Mouse (Mus musculus): ENCODE data around the gene Mvp.

Gene Mvp

DNA sequence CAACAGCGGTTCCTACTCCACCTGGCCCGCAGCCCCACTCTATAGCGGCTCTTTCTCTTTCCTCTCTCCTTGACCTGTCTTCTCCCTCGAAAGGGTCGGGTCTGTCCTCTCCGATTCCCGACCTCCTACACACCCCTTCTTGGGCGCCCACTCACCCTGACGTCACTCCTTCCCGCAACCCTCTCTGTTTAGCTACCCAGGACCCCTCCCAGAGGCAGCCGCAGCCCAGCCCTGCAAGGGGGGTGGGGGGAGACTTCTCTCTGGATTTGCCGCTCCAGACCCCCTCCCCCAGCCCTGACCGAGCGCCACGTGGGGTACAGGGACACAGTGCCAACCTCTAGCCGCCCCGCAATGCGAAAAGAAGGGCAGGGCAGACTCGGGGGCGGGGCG is 65.0 kb downstream of the Mvp start, which contains the start of gene Asphd1:
Asphd1 (minus strand) TSS at position 180 of the 390 bp plus-strand sequence.
- DNase-seq: peak; percentile 80

DNA sequence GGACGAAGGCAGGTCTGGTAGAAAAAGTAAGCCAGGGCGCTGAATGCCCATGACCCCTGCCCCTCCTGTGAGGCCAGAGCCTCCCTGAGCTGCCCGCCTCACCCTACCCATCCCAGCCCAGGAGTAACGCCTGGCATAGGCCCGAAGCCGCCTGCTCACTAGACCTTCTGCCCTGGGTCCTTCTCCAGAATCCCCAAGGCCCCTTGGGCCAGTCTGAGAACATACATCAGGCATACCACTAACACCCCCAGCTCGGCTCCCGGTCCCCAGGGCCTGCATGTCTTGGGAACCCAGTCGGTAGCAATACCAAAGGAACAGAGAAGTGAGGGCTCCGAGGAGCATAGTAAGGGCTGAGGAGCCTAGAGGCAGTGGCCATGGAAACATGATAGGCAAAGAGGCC is 65.8 kb downstream of the Mvp start:
- no peak for DNase-seq

GRCm38 (mm10) chr7:126946530-126946929 is 67.9 kb downstream of the Mvp start:
- peak; percentile 28 for DNase-seq

DNA sequence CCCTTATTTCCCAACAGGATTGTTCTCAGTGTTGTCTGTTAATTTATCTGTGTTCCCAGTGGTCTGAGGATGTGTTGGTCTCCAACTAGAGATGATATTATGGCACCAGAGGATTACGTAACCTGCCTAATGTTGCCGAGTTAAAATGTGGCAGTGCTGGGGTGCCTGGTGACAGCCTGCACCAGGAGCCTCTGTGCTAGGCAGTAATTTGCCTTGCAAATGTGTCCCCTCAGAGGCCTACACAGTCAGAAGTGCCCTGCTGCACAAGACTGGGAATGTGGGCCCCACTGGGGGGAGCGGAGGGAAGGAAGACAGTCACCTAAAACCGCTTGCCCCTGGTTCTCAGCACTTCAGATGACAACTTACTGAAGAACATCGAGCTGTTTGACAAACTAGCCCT is 72.6 kb downstream of the Mvp start:
- no peak for DNase-seq

- no peak for DNase-seq
Measured at GRCm38 (mm10) chr7:126941171-126941570, 73.2 kb downstream of the Mvp start.

Measured in right cerebral cortex, postnatal 4 days (tissue).